Mouse (Mus musculus): ENCODE data around the gene Slc51a.
A peak's percentile ranks its signal among the peaks of the same experiment; 100 is the strongest.
"Not testable (repeated sequence)": the region's sequence is repeated elsewhere in the genome, so short reads cannot be mapped to it uniquely, and the experiment has no call there.

Slc51a gene

GRCm38 (mm10) chr16:32510399-32511337 lies 23.0 kb upstream of the Slc51a start:
- DNase-seq (ENCODE audit: low read depth, low spot score): no peak

- DNase-seq (ENCODE audit: low read depth, low spot score): peak; percentile 46
These were observed 21.6 kb upstream of the Slc51a start for GRCm38 (mm10) chr16:32509066-32509942.

- no peak for DNase-seq (ENCODE audit: low read depth, low spot score)
These were observed 20.9 kb upstream of the Slc51a start for GRCm38 (mm10) chr16:32508506-32509065.

GRCm38 (mm10) chr16:32508035-32508434 lies 20.4 kb upstream of the Slc51a start:
- DNase-seq (ENCODE audit: low read depth, low spot score): no peak

- DNase-seq (ENCODE audit: low read depth, low spot score): peak; percentile 34
These were observed 19.7 kb upstream of the Slc51a start for GRCm38 (mm10) chr16:32507407-32507806.

- no peak for DNase-seq (ENCODE audit: low read depth, low spot score)
These were observed 19.2 kb upstream of the Slc51a start for GRCm38 (mm10) chr16:32506868-32507267.

GRCm38 (mm10) chr16:32506298-32506697 lies 18.6 kb upstream of the Slc51a start:
- no peak for DNase-seq (ENCODE audit: low read depth, low spot score)

- no peak for DNase-seq (ENCODE audit: low read depth, low spot score)
These were observed 16.0 kb upstream of the Slc51a start for GRCm38 (mm10) chr16:32503633-32504032.

GRCm38 (mm10) chr16:32502621-32503335 lies 15.1 kb upstream of the Slc51a start:
- no peak for DNase-seq (ENCODE audit: low read depth, low spot score)

- no peak for DNase-seq (ENCODE audit: low read depth, low spot score)
These were observed 13.8 kb upstream of the Slc51a start for GRCm38 (mm10) chr16:32501459-32501858.

- DNase-seq (ENCODE audit: low read depth, low spot score): peak; percentile 60
These were observed 11.9 kb upstream of the Slc51a start for GRCm38 (mm10) chr16:32499430-32500037.

GRCm38 (mm10) chr16:32498996-32499395 lies 11.3 kb upstream of the Slc51a start:
- DNase-seq (ENCODE audit: low read depth, low spot score): no peak

- no peak for DNase-seq (ENCODE audit: low read depth, low spot score)
These were observed 8.3 kb upstream of the Slc51a start, which contains the start of gene Zdhhc19 for GRCm38 (mm10) chr16:32495965-32496364. TSS of gene Zdhhc19 (plus strand) at chr16:32496265.

GRCm38 (mm10) chr16:32494371-32494770 lies 6.7 kb upstream of the Slc51a start:
- DNase-seq (ENCODE audit: low read depth, low spot score): not testable (repeated sequence)

- no peak for DNase-seq (ENCODE audit: low read depth, low spot score)
These were observed 1.3 kb upstream of the Slc51a start for GRCm38 (mm10) chr16:32488939-32489338.

- DNase-seq (ENCODE audit: low read depth, low spot score): no peak
These were observed 1.6 kb downstream of the Slc51a start for GRCm38 (mm10) chr16:32486046-32486445.

GRCm38 (mm10) chr16:32485209-32485608 lies 2.5 kb downstream of the Slc51a start:
- no peak for DNase-seq (ENCODE audit: low read depth, low spot score)

- DNase-seq (ENCODE audit: low read depth, low spot score): no peak
These were observed 3.2 kb downstream of the Slc51a start for GRCm38 (mm10) chr16:32484431-32484871.

GRCm38 (mm10) chr16:32479415-32479814 lies 8.3 kb downstream of the Slc51a start:
- DNase-seq (ENCODE audit: low read depth, low spot score): no peak

GRCm38 (mm10) chr16:32477315-32477714 lies 10.4 kb downstream of the Slc51a start:
- no peak for DNase-seq (ENCODE audit: low read depth, low spot score)

Measured in skeletal muscle tissue, adult 2 months (tissue).